Mouse (Mus musculus): ENCODE measurements around the gene Naa10.

DNA sequence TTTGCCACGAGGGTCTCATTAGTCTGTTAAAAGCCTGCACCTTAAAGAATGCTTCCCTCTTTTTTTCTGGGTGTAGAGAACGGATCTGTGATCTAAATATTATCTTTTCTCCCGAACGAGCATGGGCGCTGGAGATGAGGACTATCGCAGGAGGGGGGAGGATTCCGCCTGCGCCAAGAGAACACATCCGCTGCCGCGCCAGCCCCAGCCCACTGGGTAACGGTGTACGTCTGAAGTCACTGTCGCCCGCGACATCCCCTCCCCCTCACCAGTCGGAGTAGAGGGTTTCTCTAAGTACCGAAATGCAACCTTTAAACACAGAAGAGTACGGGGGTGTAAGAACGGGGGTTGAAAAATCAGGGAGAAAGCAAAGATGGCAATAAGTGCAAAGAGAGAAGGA lies 43.6 kb upstream of the Naa10 start:
- no peak for TF ChIP-seq CTCF (IDR thresholded peaks at IDR 0.05; ENCODE audit: control insufficient read depth, insufficient read depth, insufficient replicate concordance, low read depth, low read length)
- TF ChIP-seq POLR2A (IDR thresholded peaks at IDR 0.05; ENCODE audit: control insufficient read depth, low read depth, low read length), result no peak
